Mouse (Mus musculus) testis, adult 2 months (tissue): ENCODE measurements at regions not wholly inside any gene's neighbourhood (a gene's known extent, or its start where the extent isn't known, plus 50 kb on each side); places are given as distances from the start of the nearest gene placed in this dataset.

ENCODE experiments used
- H3K27ac ChIP-seq: fragments of 200-500 bp; 2 replicates; pipeline ENCODE4 v1.5.1; 2012; ENCODE audit warnings: low read depth, low read length; ENCODE audit not compliant: control insufficient read depth, insufficient read depth
- H3K27me3 ChIP-seq: fragments of 200-500 bp; 2 replicates; pipeline ENCODE4 v1.6.1; 2012; ENCODE audit warnings: mild to moderate bottlenecking, low read length, moderate library complexity; ENCODE audit not compliant: control insufficient read depth, insufficient read depth
- H3K36me3 ChIP-seq: fragments of 200-500 bp; 2 replicates; pipeline ENCODE4 v1.6.1; 2012; ENCODE audit warnings: mild to moderate bottlenecking, low read length; ENCODE audit not compliant: control insufficient read depth, insufficient read depth
- H3K4me1 ChIP-seq: fragments of 200-500 bp; 2 replicates; pipeline ENCODE4 v1.6.1; 2012; ENCODE audit warnings: low read length; ENCODE audit not compliant: control insufficient read depth, insufficient read depth
- H3K4me3 ChIP-seq: fragments of 200-500 bp; 2 replicates; pipeline ENCODE4 v1.5.1; 2012; ENCODE audit warnings: low read depth, mild to moderate bottlenecking, low read length, moderate library complexity, mixed read lengths; ENCODE audit not compliant: control insufficient read depth
- CTCF ChIP-seq: fragments of 200-500 bp; IDR thresholded peaks from 2 replicates; pipeline ENCODE4 v1.5.1; 2012; ENCODE audit warnings: low read depth, mild to moderate bottlenecking, inconsistent platforms, low read length, moderate library complexity; ENCODE audit not compliant: control insufficient read depth, insufficient read depth, insufficient replicate concordance
- POLR2A ChIP-seq: fragments of 200-500 bp; IDR thresholded peaks from 2 replicates; pipeline ENCODE4 v1.6.1; 2012; ENCODE audit warnings: low read depth, mild to moderate bottlenecking, inconsistent platforms, low read length, moderate library complexity; ENCODE audit not compliant: control insufficient read depth

DNA sequence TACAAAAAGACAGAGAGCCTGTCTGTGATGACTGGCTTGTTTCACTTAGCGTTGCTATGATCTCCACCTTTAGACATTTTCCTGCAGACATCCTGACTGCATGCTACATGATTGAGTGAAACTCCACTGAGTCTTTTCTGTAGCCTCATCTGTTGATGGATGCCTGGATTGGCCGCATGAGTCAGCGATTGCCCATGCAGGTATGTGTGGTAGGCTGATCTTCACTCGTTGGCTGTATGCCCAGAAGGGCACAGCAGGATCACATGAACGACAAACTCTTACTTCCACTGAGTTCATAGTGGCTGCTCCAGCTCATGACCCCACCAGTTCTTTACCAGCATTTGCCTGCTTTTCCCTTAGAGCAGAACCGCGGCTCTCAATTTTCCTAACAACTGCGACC lies 266.6 kb upstream of the Adamts16 start:
- Histone ChIP-seq H3K36me3 (no peaks in the 10 kb centered on the region), H3K4me1 (peaks cover 9% of the 10 kb centered on the region), H3K27me3 (no peaks in the 10 kb centered on the region), H3K4me3 (no peak overlapping the region), H3K27ac (no peak overlapping the region)
- TF ChIP-seq CTCF (no peak), POLR2A (no peak)

- Histone ChIP-seq H3K27me3 (no peaks in the 10 kb centered on the region), H3K4me3 (peak overlapping the region; percentile 11; the same call in 1 of the 2 replicates), H3K4me1 (peaks cover 9% of the 10 kb centered on the region), H3K27ac (no peak overlapping the region), H3K36me3 (no peaks in the 10 kb centered on the region)
- TF ChIP-seq POLR2A (no peak), CTCF (peak; percentile 96)
Measured at GRCm38 (mm10) chr13:71105229-71105838, 263.7 kb upstream of the Adamts16 start.

- Histone ChIP-seq H3K4me1 (peaks cover 9% of the 10 kb centered on the region), H3K4me3 (peak overlapping the region; percentile 11; the same call in 1 of the 2 replicates), H3K27ac (no peak overlapping the region), H3K27me3 (no peaks in the 10 kb centered on the region), H3K36me3 (no peaks in the 10 kb centered on the region)
- TF ChIP-seq CTCF (no peak), POLR2A (no peak)
Measured at GRCm38 (mm10) chr13:71104419-71105228, 263.0 kb upstream of the Adamts16 start.

- H3K36me3 ChIP-seq, result no peaks in the 10 kb centered on the region
- H3K27me3 ChIP-seq, result no peaks in the 10 kb centered on the region
- H3K4me3 ChIP-seq, result no peak overlapping the region
- no peak overlapping the region for H3K27ac ChIP-seq
- TF ChIP-seq POLR2A (no peak), CTCF (no peak)
- H3K4me1 ChIP-seq, result no peaks in the 10 kb centered on the region
Measured at GRCm38 (mm10) chr13:71084301-71084700, 242.7 kb upstream of the Adamts16 start.

DNA sequence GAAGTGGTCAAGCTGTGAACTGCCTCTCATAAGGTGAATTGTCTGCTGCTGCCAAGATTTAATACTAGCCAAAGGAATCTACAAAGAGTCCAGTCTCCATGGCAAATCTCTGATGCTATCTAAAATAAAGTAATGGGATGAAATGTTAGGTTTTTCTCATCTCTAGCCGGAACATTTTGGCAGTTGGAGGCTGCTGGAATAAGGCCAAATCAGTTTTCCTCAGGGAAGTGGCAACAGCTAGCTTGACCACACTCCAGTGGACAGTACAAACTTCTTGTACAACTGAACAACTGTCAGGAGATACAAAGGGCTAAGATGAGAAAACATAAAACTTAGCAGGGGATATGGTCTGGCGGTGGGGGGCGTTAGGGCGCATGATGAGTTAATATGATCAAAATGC lies 234.3 kb upstream of the Adamts16 start:
- no peaks in the 10 kb centered on the region for H3K36me3 ChIP-seq
- TF ChIP-seq CTCF (no peak), POLR2A (no peak)
- no peaks in the 10 kb centered on the region for H3K4me1 ChIP-seq
- H3K27me3 ChIP-seq, result no peaks in the 10 kb centered on the region
- H3K4me3 ChIP-seq, result no peak overlapping the region
- no peak overlapping the region for H3K27ac ChIP-seq

DNA sequence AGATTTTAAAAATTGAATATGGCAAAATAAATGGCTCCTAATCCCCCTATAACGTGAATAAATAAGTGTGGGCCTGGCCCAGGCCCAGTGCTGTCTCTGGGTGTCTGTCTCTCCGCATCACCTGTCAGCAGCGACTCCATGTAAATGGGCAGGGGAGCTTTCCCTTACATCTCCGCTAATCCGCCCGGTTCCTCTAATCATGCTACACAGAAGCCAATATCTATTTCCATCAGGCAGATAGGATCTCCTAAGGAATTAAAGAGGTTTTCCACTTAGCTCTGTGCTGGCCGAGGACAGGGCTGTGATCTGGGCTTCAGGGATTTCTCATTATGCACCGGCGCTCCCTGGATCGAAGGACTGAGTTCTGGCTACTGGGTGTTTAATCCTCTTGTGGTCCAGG lies 232.4 kb upstream of the Adamts16 start:
- no peak overlapping the region for H3K27ac ChIP-seq
- no peaks in the 10 kb centered on the region for H3K4me1 ChIP-seq
- TF ChIP-seq CTCF (no peak), POLR2A (no peak)
- H3K36me3 ChIP-seq, result no peaks in the 10 kb centered on the region
- no peak overlapping the region for H3K4me3 ChIP-seq
- H3K27me3 ChIP-seq, result no peaks in the 10 kb centered on the region

DNA sequence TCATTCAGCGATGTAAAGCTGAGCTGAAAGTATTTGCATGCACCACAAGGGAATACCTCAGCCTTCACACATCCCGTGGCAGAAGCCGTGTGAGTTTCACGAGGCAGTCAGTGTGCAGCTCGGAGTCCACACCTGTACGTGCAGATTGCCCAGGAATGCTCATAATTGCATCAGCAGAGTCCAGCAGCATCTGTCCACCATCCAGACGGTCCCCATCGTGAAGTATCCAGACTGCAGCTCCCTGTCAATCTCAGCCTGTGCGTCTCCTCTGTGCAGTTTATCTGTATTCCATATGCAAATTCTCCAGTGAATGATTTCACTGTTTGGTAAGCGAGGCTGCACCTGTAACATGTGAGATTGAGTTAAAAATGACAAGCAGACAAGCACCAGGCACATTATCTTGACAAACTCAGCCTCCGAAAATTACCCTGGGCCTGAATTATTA lies 227.2 kb upstream of the Adamts16 start:
- TF ChIP-seq POLR2A, result no peak
- TF ChIP-seq CTCF, result no peak
- H3K36me3 ChIP-seq, result no peaks in the 10 kb centered on the region
- H3K4me3 ChIP-seq, result no peak overlapping the region
- no peak overlapping the region for H3K27ac ChIP-seq
- no peaks in the 10 kb centered on the region for H3K27me3 ChIP-seq
- H3K4me1 ChIP-seq, result no peaks in the 10 kb centered on the region
